Mouse (Mus musculus): Measurements from ENCODE around the gene P4ha3. TPM values are rescaled to one million over a fixed set of nuclear protein-coding genes. Genes with fewer than 3 reads are reported as not detected.
"Not testable (repeated sequence)": the region's sequence is repeated elsewhere in the genome, so short reads cannot be mapped to it uniquely, and the experiment has no call there.

The P4ha3 gene
- 5.6 and 6.8 TPM in 2 replicates for polyA plus RNA-seq (2014; fragmentation: Nextera tagmentation; extraction: Ambion mirVana)

DNA sequence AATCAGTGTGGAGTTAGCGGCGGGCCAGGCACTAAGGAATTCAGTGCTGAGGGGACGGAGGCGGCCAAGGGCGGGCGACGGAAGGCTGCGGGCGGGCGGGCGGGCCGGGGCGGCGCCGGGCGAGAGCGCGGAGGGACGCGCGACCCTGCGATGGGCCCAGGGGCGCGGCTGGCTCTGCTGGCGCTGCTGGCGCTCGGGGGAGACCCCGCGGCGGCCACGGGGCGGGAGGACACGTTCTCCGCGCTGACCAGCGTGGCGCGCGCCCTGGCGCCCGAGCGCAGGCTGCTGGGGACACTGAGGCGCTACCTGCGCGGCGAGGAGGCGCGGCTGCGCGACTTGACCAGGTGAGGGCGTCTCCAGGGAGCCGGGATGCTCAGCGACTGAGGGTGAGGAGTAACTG, at the start of gene P4ha3:
Gene P4ha3 (plus strand): TSS at position 138 of the 400 bp plus-strand sequence.
- Histone ChIP-seq H3K4me2 (ENCODE audit: low read depth, low read length, severe bottlenecking) (peak within 1 kb of the TSS; percentile 87), H3K4me3 (ENCODE audit: low read depth, low read length) (peak within 1 kb of the TSS; percentile 53), H3K36me3 (ENCODE audit: control insufficient read depth, insufficient read depth, low read length) (no peaks in the 10 kb centered on the region), H3K4me1 (replicated peaks; ENCODE audit: control insufficient read depth, insufficient read depth, low read length) (peaks cover 7% of the 10 kb centered on the region), H3K27me3 (ENCODE audit: control insufficient read depth, insufficient read depth, low read length) (peaks cover 17% of the 10 kb centered on the region), H3K9ac (ENCODE audit: low read length) (peak within 1 kb of the TSS; percentile 57), H3K27ac (ENCODE audit: low read depth, low read length) (no peak within 1 kb of the TSS), H3K9me3 (ENCODE audit: control insufficient read depth, low read length) (no peaks in the 10 kb centered on the region)
- DNase-seq (ENCODE audit: low spot score) = peak; percentile 65
- WGBS = 0% methylated on average over 51 of the region's 53 CpGs
- ATAC-seq (replicated peaks; ENCODE audit: low FRiP score) = peak; percentile 52; the same call in 1 of the 2 replicates

DNA sequence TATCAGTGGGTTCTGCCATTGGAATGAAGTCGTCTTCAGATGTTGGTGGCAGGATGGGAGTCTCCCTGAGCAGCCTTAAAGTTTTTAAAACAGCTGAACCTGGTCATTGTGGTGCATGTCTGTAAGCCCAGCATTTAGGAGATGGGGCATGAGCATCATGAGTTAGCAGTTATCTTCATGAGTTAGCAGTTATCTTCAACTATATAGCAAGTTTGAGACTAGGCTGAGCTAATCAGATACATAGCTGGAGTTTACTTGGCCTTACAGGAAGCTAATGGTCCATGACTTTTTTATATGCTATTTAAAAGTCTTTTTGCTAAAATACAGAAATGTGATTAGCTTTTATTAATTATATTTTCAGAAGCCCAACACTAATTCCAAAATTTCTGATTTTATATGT, 47.0 kb upstream of the P4ha3 start:
- no peak for ATAC-seq (replicated peaks; ENCODE audit: low FRiP score)
- WGBS = 83% methylated on average over 1 of the region's 1 CpGs

DNA sequence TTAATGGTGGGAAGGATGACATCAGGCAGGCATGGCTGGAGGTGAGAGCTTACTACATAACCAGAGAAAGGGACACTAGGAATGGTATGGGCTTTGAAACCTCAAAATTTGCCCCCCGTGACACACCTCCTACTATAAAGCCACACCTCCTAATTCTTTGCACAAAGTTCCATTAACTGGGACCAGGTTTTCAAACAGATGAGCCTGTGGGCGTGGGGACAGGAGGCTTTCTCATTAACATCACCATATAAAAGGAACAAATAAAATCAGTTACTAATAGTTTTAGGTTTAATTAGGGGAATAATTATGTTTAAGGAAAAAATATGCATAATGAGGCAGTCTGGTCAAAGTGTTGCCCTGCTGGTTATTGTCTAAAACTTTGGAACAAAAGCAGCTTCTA, 44.7 kb upstream of the P4ha3 start:
- Histone ChIP-seq H3K4me2 (ENCODE audit: low read depth, low read length, severe bottlenecking) (no peak overlapping the region), H3K9ac (ENCODE audit: low read length) (no peak overlapping the region), H3K36me3 (ENCODE audit: control insufficient read depth, insufficient read depth, low read length) (no peaks in the 10 kb centered on the region), H3K4me3 (ENCODE audit: low read depth, low read length) (no peak overlapping the region), H3K4me1 (replicated peaks; ENCODE audit: control insufficient read depth, insufficient read depth, low read length) (no peaks in the 10 kb centered on the region), H3K27me3 (ENCODE audit: control insufficient read depth, insufficient read depth, low read length) (no peaks in the 10 kb centered on the region), H3K9me3 (ENCODE audit: control insufficient read depth, low read length) (no peaks in the 10 kb centered on the region), H3K27ac (ENCODE audit: low read depth, low read length) (no peak overlapping the region)
- no peak for ATAC-seq (replicated peaks; ENCODE audit: low FRiP score)
- DNase-seq (ENCODE audit: low spot score) = no peak
- WGBS = 79% methylated on average over 2 of the region's 2 CpGs

More for the DNA sequence above, 47.0 kb upstream of the P4ha3 start:
- Histone ChIP-seq H3K4me2 (ENCODE audit: low read depth, low read length, severe bottlenecking) (no peak overlapping the region), H3K9ac (ENCODE audit: low read length) (no peak overlapping the region), H3K4me1 (replicated peaks; ENCODE audit: control insufficient read depth, insufficient read depth, low read length) (no peaks in the 10 kb centered on the region), H3K4me3 (ENCODE audit: low read depth, low read length) (no peak overlapping the region), H3K36me3 (ENCODE audit: control insufficient read depth, insufficient read depth, low read length) (no peaks in the 10 kb centered on the region), H3K9me3 (ENCODE audit: control insufficient read depth, low read length) (no peaks in the 10 kb centered on the region), H3K27ac (ENCODE audit: low read depth, low read length) (no peak overlapping the region), H3K27me3 (ENCODE audit: control insufficient read depth, insufficient read depth, low read length) (no peaks in the 10 kb centered on the region)
- DNase-seq (ENCODE audit: low spot score) = no peak

DNA sequence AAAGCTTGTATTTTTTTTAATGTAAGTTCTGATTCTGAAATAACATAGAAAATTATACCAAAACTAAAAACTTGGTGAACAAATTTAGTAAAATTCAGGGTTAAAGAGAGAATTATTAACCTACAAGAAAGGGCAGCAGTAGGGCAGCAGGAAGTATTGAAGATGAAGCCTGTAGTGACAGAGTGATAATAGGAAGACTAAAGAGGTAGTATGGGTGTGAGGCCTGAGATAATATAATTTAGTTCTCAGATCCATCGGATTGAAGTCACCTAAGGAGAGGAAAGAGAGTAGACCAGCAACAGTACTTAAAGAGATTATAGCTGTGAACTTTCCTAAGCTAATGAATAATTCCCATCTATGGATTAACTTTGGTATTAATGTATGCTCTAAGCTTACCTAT, 42.3 kb upstream of the P4ha3 start:
- no peak overlapping the region for H3K27ac ChIP-seq (ENCODE audit: low read depth, low read length)
- ATAC-seq (replicated peaks; ENCODE audit: low FRiP score) (no peak), DNase-seq (ENCODE audit: low spot score) (no peak)
- 97% methylated on average over 1 of the region's 1 CpGs for WGBS
- H3K9me3 ChIP-seq (ENCODE audit: control insufficient read depth, low read length) = no peaks in the 10 kb centered on the region
- no peaks in the 10 kb centered on the region for H3K36me3 ChIP-seq (ENCODE audit: control insufficient read depth, insufficient read depth, low read length)
- H3K4me2 ChIP-seq (ENCODE audit: low read depth, low read length, severe bottlenecking) = no peak overlapping the region
- no peaks in the 10 kb centered on the region for H3K27me3 ChIP-seq (ENCODE audit: control insufficient read depth, insufficient read depth, low read length)
- H3K9ac ChIP-seq (ENCODE audit: low read length) = no peak overlapping the region
- no peaks in the 10 kb centered on the region for H3K4me1 ChIP-seq (replicated peaks; ENCODE audit: control insufficient read depth, insufficient read depth, low read length)
- no peak overlapping the region for H3K4me3 ChIP-seq (ENCODE audit: low read depth, low read length)

DNA sequence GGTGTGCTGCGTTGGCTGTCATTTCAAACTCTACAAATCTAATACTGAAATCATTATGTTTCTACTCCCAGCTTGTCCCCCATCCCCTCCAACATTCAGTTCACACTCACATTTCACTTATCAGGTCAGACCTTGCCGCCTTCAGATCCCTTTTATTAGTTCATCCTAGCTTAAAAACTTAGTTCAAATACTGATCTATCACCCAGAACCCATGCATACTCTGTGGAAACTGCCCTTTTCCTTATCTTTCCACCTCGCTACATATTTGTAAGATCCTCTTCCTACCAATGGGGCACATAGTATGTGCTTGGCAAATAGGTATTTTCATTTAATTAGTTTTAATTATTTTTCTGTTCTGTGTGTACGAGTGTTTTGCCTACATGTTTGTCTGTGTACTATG, 41.1 kb upstream of the P4ha3 start:
- H3K4me3 ChIP-seq (ENCODE audit: low read depth, low read length) = no peak overlapping the region

DNA sequence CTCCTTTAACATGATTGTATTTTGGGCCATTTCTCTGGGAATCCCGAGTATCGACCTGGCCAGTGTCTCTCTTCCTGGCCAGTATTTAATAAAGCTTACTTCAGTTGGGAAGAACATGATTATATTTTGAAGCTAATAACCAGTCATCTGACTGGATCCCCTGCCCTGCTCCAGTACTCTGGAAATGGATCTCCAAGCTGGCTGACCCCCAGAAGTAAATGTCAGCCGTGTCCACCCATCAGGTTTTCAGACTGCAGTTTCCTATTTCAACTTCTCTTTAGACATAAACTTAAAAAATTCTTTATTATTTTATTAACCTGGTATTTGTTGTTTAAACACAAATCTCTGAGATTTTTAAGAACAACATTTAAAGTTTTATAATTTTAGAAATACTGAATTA, 40.1 kb upstream of the P4ha3 start:
- ATAC-seq (replicated peaks; ENCODE audit: low FRiP score) = no peak
- WGBS = 89% methylated on average over 3 of the region's 3 CpGs

More for the DNA sequence above, 41.1 kb upstream of the P4ha3 start:
- WGBS = 92% methylated on average over 4 of the region's 4 CpGs
- no peaks in the 10 kb centered on the region for H3K36me3 ChIP-seq (ENCODE audit: control insufficient read depth, insufficient read depth, low read length)
- DNase-seq (ENCODE audit: low spot score) (no peak), ATAC-seq (replicated peaks; ENCODE audit: low FRiP score) (no peak)
- no peaks in the 10 kb centered on the region for H3K9me3 ChIP-seq (ENCODE audit: control insufficient read depth, low read length)
- H3K27ac ChIP-seq (ENCODE audit: low read depth, low read length) = no peak overlapping the region
- no peak overlapping the region for H3K4me2 ChIP-seq (ENCODE audit: low read depth, low read length, severe bottlenecking)
- no peaks in the 10 kb centered on the region for H3K27me3 ChIP-seq (ENCODE audit: control insufficient read depth, insufficient read depth, low read length)
- H3K4me1 ChIP-seq (replicated peaks; ENCODE audit: control insufficient read depth, insufficient read depth, low read length) = no peaks in the 10 kb centered on the region
- H3K9ac ChIP-seq (ENCODE audit: low read length) = no peak overlapping the region

DNA sequence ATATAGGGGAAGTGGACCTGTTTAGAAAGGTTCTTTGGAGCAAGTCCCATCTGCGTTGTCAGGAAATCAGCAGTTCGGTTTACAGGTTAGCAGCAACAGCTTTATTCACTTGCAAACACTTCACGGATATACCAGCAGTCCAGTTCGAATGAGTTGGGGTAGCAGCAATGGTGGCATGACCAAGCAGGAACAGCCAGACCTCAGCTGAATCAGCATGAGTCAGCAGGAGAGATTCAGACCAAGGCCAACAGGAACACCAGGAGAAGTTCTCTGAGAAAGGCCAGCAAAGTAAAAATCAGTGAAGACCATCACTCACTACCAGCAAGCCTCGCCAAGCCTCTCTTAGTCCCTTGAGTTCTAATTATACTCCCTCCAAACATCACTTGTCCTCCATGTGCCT, 34.7 kb upstream of the P4ha3 start:
- ATAC-seq (replicated peaks; ENCODE audit: low FRiP score) (no peak), DNase-seq (ENCODE audit: low spot score) (no peak)
- H3K9ac ChIP-seq (ENCODE audit: low read length) = no peak overlapping the region
- H3K27me3 ChIP-seq (ENCODE audit: control insufficient read depth, insufficient read depth, low read length) = no peaks in the 10 kb centered on the region
- no peak overlapping the region for H3K4me3 ChIP-seq (ENCODE audit: low read depth, low read length)
- H3K4me2 ChIP-seq (ENCODE audit: low read depth, low read length, severe bottlenecking) = no peak overlapping the region
- H3K4me1 ChIP-seq (replicated peaks; ENCODE audit: control insufficient read depth, insufficient read depth, low read length) = no peaks in the 10 kb centered on the region
- H3K9me3 ChIP-seq (ENCODE audit: control insufficient read depth, low read length) = no peaks in the 10 kb centered on the region
- H3K36me3 ChIP-seq (ENCODE audit: control insufficient read depth, insufficient read depth, low read length) = no peaks in the 10 kb centered on the region; the same call in 1 of the 2 replicates
- no peak overlapping the region for H3K27ac ChIP-seq (ENCODE audit: low read depth, low read length)
- 91% methylated on average over 5 of the region's 5 CpGs for WGBS

More for the DNA sequence above, 40.1 kb upstream of the P4ha3 start:
- Histone ChIP-seq H3K4me1 (replicated peaks; ENCODE audit: control insufficient read depth, insufficient read depth, low read length) (no peaks in the 10 kb centered on the region), H3K4me3 (ENCODE audit: low read depth, low read length) (no peak overlapping the region), H3K9me3 (ENCODE audit: control insufficient read depth, low read length) (no peaks in the 10 kb centered on the region), H3K4me2 (ENCODE audit: low read depth, low read length, severe bottlenecking) (no peak overlapping the region), H3K27me3 (ENCODE audit: control insufficient read depth, insufficient read depth, low read length) (no peaks in the 10 kb centered on the region), H3K27ac (ENCODE audit: low read depth, low read length) (no peak overlapping the region), H3K36me3 (ENCODE audit: control insufficient read depth, insufficient read depth, low read length) (no peaks in the 10 kb centered on the region), H3K9ac (ENCODE audit: low read length) (no peak overlapping the region)
- DNase-seq (ENCODE audit: low spot score) = no peak

DNA sequence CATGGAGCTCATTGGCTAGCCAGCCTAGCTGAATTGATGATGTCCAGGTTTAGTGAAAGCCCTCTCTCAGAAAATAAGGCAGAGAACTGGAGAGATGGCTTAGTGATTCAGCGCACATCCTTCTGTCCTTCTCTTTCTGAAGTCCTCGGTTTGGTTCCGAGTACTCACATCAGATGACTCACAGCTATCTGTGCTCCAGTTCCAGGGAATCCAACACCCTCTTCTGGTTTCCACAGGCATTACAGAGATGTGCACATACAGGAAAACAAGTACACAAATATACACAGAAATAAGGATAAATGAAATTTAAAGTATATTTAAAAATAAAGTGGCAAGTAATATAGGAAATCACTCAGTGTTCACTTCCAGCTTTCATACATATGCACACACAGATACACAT, 23.0 kb upstream of the P4ha3 start:
- H3K4me3 ChIP-seq (ENCODE audit: low read depth, low read length) = no peak overlapping the region
- ATAC-seq (replicated peaks; ENCODE audit: low FRiP score) (no peak), DNase-seq (ENCODE audit: low spot score) (no peak)
- no peak overlapping the region for H3K27ac ChIP-seq (ENCODE audit: low read depth, low read length)
- no peak overlapping the region for H3K4me2 ChIP-seq (ENCODE audit: low read depth, low read length, severe bottlenecking)
- H3K9me3 ChIP-seq (ENCODE audit: control insufficient read depth, low read length) = no peaks in the 10 kb centered on the region
- no peaks in the 10 kb centered on the region for H3K4me1 ChIP-seq (replicated peaks; ENCODE audit: control insufficient read depth, insufficient read depth, low read length)
- no peaks in the 10 kb centered on the region for H3K27me3 ChIP-seq (ENCODE audit: control insufficient read depth, insufficient read depth, low read length)
- no peaks in the 10 kb centered on the region for H3K36me3 ChIP-seq (ENCODE audit: control insufficient read depth, insufficient read depth, low read length)
- 86% methylated on average over 3 of the region's 3 CpGs for WGBS
- no peak overlapping the region for H3K9ac ChIP-seq (ENCODE audit: low read length)

DNA sequence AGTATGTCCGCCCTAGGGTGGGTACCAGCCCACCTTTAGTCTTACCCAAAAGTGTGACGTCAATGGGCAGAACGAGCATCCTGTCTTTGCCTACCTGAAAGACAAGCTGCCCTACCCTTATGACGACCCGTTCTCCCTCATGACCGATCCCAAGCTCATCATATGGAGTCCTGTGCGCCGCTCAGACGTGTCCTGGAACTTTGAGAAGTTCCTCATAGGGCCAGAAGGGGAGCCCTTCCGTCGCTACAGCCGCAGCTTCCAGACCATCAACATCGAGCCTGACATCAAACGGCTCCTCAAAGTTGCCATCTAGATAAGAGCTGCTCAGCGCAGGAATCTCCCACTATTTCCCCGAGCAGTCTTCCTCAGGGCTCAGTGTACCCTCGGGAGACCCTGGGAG, 20.4 kb upstream of the P4ha3 start:
- H3K4me3 ChIP-seq (ENCODE audit: low read depth, low read length); H3K4me2 ChIP-seq (ENCODE audit: low read depth, low read length, severe bottlenecking): not testable (repeated sequence)
- WGBS = 66% methylated on average over 17 of the region's 17 CpGs

More for the DNA sequence above, 20.4 kb upstream of the P4ha3 start:
- not testable (repeated sequence) for H3K4me1 ChIP-seq (replicated peaks; ENCODE audit: control insufficient read depth, insufficient read depth, low read length); H3K9me3 ChIP-seq (ENCODE audit: control insufficient read depth, low read length); H3K36me3 ChIP-seq (ENCODE audit: control insufficient read depth, insufficient read depth, low read length); H3K27ac ChIP-seq (ENCODE audit: low read depth, low read length); H3K27me3 ChIP-seq (ENCODE audit: control insufficient read depth, insufficient read depth, low read length); DNase-seq (ENCODE audit: low spot score); ATAC-seq (replicated peaks; ENCODE audit: low FRiP score); H3K9ac ChIP-seq (ENCODE audit: low read length)

Data from forebrain, embryonic 11.5 days (tissue).